Mouse (Mus musculus) layer of hippocampus, adult 18-20 months (tissue): ENCODE measurements around the gene Rpl13a. TPM values are rescaled to one million over a fixed set of nuclear protein-coding genes. Genes with fewer than 3 reads are reported as not detected.
A peak's percentile ranks its signal among the peaks of the same experiment; 100 is the strongest.
"Not testable (repeated sequence)": the region's sequence is repeated elsewhere in the genome, so short reads cannot be mapped to it uniquely, and the experiment has no call there.

Experiments used
- DNase-seq, 2 experiments: peaks; one replicate each; pipeline ENCODE4 v3.0.0; 2022; ENCODE audit warnings: low spot score in 2 of 2
- total RNA-seq, 2 experiments: library from RNA; stranded (reverse); gene quantifications; 2 replicates each; pipeline ENCODE4 v1.2.3; 2021

Gene Rpl13a
- total RNA-seq, 2 experiments from 2014 or later: 866 to 870 TPM

DNA sequence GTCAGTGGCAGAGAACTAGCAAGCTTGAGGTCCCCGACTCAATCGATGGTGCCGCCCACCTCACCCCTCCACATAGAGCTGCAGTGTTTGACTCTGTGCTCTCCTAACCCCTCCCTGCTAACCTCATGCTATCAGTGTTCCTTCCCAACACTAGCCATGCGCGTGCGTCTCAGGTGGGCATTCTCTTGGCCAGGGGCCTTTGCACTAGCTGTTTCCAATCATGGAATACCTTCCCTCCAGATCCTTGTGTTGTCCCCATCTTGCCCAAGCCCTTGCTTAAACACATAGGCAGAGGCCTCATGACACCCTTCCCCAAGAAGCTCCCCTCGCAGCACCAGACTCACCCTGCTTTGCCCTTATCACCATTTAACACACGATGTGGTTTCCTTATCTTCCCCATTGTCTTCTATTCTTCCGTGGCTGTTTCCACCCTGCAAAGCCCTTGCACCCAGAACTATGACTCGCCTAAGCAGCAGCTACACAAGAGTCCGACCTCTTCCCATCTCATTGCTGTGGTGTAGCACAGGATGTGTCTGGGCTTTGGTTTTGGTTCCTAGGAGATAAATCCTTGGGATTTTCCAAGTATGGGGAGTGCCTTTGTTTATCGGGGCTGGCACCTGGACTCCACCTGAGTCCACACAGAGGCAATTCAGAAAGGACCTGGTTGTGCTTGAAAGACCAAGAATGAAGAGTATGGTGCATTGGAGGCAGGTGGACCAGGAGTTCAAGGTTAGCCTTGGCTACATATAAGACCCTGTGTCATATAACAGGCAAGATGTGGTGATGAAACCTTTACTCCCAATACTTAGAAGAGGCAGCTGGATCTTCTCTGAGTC lies 8.8 kb upstream of the Rpl13a start:
- DNase-seq: no peak

DNA sequence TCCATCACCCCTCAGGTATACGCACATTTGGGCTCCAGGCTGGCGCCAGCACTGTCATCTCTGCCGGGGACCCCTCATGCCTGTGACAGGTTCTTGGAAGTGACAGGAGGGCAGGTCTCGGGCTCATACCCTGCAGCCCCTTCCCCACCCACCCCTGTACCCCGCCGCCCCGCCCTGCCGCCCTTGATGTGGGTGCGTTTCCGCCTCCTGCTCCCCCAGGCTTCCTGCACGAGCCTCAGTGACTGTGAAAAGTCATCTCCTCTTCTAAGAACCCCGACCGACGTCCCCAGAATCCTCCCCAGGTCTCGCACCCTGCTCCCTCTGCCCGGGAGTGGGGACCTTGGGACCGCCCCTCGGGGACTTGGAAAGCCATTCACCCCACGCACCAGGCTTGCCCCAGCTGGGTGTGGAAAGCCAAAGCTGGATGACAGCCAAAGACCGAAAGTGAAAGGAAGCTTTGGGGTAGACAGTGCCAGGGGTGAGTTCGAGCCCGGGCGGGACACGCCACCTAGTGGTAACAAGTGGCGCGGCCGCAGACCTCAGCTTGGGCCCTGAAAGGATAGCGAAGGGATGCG lies 7.5 kb upstream of the Rpl13a start, which contains the start of the genes Gm45713 and Flt3l:
Gm45713 (minus strand) TSS at position 239 of the 575 bp plus-strand sequence.
Flt3l (minus strand) TSS at position 440 of the 575 bp plus-strand sequence.
- peak; percentile 84 to 93 for DNase-seq

DNA sequence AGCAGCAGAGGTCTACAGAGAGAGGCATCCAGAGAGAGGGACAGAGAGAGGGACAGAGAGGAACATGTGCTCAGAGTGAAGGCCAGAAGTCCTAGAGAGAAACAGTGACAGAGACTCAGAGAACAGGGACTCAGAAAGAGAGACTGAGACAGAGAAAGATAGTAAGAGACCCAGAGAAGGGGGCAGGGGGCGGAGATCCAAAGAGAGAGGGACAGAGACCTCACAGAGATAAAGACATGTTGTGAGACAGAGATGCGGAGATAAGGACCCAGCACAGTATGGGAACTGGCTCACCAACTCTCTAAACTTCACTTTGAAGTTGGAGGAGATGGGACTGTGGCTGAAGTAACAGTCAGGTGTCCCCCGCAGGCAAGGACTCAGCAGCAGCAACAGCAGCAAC lies 6.8 kb upstream of the Rpl13a start:
- no peak for DNase-seq

DNA sequence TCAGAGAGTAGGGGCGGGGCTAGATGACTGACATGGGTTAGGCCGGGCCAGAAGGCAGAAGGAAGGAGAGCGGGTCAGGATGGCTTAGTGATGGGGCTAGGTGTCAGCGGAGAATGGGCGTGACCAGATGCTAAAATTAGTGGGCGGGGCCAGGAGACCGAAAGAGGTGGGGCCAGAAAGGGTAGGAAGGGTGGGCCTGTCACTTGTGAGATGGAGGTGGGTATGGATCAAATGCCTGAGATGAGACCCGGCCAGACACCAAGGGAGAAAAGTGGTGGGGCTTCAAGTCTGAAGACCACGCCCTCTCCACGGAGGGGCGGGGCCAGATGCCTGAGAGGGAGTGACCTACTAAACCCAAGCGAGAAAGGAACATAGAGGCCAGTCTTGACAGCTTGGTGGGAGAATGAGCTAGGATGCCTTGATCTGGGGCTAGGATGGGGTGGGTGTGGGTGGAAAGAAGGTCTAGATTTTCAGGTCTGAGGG lies 6.0 kb upstream of the Rpl13a start:
- no peak for DNase-seq

DNA sequence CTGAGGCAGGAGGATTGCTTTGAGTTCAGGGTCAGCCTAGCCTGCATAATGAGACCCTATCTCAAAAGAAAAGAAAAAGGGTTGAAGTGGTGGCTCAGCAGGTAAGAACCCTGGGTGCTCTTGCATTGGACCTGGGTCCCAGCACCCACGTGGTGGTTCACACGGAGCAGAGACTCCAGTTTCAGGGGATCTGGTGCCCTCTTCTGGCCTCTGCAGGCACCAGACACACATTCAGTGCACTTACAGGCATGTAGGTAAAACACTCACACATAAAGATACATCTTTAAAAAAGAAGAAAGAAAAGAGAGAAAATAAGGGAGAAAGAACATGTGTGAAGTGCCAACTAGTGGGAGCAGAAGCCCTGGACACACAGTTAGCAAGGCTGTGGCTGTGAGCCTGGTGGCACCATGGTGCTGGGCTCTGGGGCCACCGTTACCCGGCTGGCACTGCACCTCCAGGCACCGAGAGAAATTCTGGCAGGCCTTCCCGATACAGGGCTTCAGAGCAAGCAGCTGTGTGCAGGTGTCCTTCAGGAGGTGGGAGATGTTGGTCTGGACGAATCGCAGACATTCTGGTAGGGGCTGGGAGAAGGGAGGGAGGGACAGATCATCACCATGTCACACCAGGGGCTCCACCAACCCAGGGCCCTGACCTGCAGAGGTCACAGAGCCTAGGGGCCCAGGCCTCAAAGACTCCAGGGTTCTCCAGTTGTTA lies 5.0 kb upstream of the Rpl13a start:
- DNase-seq: no peak

DNA sequence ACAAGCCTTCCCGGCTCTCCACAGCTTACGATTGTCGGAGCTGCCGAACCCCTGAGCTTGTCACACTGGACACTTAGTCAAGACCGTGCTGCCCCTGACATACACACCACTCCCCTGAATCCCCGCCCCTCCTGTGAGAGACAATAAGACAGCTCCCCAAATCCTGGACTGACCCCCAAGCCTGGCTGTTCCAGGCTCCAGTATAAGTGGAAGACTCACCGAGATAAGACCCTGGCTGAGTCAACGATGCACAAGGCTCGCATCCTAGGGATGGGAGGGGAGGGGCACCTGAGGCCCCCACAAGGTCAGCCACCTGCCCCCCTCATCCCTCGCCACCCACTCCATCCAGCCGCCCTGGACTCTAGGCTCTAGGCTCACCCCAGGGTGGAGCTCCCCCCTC lies 3.3 kb upstream of the Rpl13a start:
- DNase-seq: no peak

DNA sequence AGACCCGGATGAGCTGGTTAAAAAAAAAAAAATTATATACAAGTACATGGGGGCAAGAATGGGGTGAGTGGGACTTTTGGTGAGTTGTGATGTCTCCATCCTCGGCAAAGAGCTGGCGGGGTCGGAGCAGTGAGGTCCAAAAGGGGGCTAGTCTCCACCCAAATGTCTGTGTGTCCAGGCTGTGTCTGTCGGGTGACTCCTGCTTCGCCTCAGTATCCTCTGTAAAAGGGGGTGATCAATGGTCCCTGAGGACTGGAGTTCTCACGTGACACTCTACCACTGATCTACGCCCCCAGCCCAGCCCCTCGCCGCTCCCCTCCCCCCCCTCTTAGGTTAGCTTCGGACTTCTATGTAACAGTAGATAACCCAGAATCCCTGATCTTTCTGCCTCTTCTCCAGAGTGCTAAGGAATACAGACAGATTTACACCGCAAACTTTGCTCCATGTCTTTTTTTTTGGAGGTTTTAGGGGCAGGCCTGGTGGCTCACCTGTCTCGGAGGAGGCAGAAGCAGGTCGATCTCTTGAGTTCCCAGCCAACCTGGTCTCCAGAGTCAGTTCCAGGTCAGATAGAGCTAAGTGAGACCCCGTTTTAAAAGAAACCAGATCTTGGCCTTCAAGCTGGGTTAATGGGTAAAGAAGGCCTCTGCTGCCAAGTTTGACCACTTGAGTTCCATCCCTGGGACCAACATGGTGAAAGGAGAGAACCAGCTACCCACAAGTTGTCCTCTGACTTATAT lies 1.4 kb upstream of the Rpl13a start:
- DNase-seq: no peak

DNA sequence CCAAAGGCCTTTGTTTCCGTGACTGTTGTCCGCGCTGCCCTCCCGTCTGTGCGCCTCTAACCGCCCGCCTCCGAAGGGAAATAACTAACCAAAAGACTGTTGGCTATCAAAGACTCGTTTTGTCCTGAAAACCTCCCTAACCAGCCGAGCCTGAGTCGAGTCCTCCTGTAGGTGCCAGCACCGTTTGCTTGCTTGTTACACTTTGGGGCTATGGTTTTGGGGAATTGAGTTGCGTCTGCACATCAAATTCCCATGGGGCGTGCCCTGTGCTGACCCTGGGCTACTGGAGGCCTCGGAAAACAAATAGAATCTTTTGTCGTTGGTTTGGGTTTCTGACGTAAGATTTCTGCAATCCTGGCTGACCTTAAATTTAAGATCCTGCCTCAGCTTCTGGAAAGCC lies 757 bp upstream of the Rpl13a start:
- DNase-seq: no peak

- no peak for DNase-seq
Measured at GRCm38 (mm10) chr7:45127700-45128224, 799 bp downstream of the Rpl13a start.

DNA sequence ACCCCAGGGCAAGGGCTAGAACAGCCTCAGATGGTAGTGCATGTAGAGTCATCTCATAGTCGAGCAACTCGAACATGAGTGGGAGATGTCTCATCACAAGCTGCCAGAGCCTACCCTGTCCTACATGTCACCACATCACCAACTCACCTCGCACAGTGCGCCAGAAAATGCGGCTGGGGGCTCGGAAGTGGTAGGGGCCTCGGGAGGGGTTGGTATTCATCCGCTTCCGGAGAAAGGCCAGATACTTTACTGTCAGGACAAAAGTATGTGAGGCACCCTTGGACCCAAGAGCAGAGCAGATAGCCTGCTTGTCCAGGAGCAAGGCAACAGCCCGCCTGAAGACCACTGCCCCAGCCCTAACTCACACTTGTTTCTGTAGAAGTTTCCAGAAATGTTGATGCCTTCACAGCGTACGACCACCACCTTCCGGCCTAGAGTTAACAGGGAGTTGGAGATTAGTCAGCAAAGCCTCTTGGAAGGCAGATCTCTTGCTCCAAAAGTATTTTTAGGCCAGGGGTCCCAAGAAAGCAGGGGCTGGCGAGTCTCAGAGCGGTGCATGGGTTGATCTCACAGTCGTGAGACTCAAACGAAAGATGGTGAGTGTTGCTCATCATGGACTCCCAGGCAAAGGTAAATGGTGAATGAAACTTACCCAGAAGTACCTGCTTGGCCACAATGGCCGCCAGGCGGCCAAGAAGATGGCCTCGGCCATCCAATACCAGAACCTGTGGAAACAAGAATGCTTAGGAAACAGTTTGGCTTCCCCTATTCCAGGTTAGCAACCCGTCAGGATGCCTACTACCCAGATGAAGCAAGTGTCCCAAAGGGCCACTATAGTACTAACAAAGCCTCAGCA lies 1.5 kb downstream of the Rpl13a start:
- DNase-seq: no peak

GRCm38 (mm10) chr7:45126147-45126843 lies 2.3 kb downstream of the Rpl13a start:
- DNase-seq: no peak

DNA sequence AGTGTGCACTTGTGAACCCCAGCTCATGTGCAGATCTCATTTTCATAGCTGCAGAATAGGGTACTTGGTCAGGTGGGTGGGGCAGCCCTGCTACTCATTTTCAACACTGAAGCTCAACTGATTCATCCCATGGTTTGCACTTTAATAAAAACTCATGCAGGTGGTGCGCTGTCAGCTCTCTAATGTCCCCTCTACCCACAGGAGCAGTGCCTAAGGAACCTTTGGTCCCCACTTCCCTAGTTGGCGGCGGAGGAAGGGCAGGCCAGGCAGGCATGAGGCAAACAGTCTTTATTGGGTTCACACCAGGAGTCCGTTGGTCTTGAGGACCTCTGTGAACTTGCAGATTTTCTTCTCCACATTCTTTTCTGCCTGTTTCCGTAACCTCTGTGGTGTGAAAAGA lies 2.9 kb downstream of the Rpl13a start:
- DNase-seq: not testable (repeated sequence)

GRCm38 (mm10) chr7:45125144-45125600 lies 3.4 kb downstream of the Rpl13a start:
- no peak for DNase-seq

GRCm38 (mm10) chr7:45124224-45125143 lies 4.1 kb downstream of the Rpl13a start, which contains the start of gene Rps11:
Gene Rps11, minus strand, starts transcription at chr7:45124439.
- peak; percentile 98 to 99 for DNase-seq

- DNase-seq: no peak
Measured at GRCm38 (mm10) chr7:45123186-45123570, 5.4 kb downstream of the Rpl13a start.

DNA sequence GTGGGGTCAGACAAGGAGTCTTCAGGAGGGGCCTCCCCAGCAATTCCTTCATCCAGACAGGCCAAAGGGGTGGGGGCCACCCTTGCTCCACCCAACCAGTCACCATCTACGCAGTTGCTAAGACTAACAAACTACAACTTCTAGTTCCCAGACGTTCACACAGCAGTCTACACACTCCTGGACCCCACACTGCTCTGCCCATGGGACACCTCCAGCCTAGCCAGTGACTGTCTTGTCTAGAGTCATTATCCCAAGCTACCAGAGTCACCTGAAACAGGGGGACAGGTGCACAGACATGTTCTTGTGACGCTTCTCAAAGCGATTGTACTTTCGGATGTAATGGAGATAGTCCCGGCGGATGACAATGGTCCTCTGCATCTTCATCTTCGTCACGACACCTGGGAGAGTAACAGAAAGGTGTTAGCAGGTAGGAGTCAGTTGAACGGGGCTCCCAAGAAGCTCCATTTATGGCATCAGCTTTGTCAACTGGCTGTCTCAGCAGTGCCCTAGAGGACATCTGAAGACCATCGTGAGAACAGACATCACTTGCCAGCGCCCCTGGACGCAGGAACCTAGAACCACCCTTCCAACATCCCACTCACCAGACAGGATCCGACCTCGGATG lies 5.9 kb downstream of the Rpl13a start:
- no peak for DNase-seq

GRCm38 (mm10) chr7:45121966-45122365 lies 6.6 kb downstream of the Rpl13a start:
- DNase-seq: no peak

DNA sequence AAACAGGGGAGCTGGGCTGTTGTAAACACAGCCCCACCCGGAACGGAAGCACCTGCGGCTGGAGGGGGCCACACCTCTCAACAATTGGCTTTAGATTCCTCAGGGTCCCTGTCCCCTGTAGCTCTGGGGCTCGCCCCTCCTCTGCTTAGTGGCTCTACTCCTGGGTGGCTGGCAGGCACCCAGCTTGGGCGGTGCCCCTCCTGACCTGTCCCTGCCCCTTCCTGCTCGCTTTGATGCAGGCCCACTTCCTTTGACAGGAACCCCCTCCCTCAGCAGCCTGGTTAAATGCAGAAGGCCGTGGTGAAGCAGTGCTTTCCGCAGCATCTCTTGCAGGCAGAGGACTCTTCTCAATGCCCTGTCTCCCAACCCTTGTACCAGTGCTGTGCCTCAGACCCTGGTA lies 7.2 kb downstream of the Rpl13a start:
- DNase-seq: no peak
